Mouse (Mus musculus): ENCODE results near the gene Cdc5l.

DNA sequence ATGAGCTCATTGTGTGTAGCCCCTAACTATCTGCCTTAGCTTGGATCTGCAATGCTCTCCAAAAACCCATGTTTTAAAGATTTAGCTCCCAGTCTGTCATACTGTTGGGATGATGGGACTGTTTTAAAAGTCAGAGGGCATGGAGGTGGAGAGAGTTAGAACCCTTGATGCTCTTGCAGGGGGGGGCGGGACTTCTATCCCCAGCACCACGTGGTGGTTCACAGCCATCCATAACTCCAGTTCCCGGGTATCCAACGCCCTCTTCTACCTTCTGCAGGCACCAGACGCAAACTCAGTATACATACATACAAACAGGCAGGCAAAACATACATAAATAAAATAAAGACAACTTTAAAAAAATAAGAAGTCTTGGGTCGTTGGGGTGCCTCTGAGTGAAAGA, 40.1 kb upstream of the Cdc5l start:
- no peak for TF ChIP-seq CTCF (IDR thresholded peaks at IDR 0.05; ENCODE audit: control insufficient read depth, insufficient read depth, insufficient replicate concordance, low read depth, low read length)
- no peak for TF ChIP-seq POLR2A (IDR thresholded peaks at IDR 0.05; ENCODE audit: control insufficient read depth, low read depth, low read length)
